Mouse (Mus musculus) lung, postnatal 10 days (tissue): ENCODE data around the gene Mns1.

Source experiments
- DNase-seq: peaks from one replicate; pipeline ENCODE4 v3.0.0; 2021

Mns1 gene

DNA sequence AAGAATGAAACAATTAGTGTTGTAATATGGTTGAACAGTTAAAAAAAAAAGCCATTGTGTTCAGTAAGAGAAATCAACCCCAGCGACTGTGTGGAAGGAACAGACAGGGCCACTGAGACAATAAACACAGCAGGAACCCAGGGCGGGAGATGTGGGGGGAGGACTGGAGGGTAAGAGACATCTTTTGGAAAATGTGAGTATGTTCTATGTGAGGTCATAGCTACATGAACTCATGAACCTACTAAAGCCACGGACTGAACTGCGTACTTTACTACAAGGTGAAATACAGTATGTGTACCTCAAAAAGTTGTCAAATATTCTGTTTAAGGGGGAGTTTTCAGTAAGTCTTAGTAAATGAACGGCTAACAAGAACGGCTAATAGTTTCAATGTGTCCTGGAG lies 39.5 kb downstream of the Mns1 start:
- no peak for DNase-seq

GRCm38 (mm10) chr9:72479276-72479675 lies 41.5 kb downstream of the Mns1 start:
- DNase-seq = no peak

- no peak for DNase-seq
These were observed 50.7 kb downstream of the Mns1 start for GRCm38 (mm10) chr9:72488523-72488922.

DNA sequence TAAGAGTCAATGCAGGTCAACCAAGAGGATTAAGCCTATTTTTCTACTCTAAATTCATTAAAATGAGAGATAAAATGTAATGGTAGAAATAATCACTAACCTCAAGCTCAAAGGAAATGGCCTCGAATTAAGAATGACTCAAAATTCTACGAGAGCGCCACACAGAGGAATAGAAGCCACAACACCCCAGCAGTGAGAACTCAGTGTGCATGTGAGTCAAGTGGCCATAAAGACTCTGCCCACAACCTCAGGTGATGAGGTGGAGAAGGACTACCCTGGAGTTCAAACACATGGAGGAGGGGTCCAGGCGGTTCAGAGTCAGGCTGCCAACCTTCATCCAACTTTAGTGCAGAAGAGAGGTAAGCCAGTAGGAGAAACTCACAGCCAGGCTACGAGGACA lies 51.3 kb downstream of the Mns1 start:
- no peak for DNase-seq

DNA sequence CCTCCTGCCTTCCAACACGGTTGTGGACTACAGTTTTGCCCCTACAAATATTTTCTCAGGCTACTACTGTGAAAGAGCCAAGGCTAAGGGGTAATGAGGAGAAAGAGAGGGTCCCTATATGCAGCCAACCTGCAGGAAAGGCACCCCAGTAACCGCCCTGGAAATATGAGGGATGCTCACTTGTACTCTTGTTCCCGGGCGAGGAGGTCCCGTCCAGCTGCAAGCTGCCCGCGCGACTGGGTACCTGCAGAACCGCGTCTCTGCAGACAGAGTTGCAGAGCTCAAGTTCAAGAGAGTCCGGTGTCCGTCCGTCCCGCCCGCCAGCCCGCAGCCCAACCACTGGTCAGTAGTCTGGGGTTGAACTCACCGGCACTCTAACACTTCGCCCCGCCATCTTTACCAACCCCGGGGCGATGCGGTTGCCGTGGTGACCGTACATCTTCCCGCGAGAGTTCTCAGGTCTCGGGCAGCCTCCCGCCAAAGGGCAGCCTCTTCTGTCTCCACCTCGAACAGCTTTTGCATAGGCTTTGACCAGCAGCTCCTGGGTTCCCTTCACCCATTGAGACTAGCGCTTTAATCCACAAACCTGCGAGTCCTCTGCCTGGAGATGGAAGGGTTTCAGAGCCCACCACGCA lies 53.9 kb downstream of the Mns1 start:
- DNase-seq = peak; percentile 96

- no peak for DNase-seq
These were observed 54.4 kb downstream of the Mns1 start, which contains the start of gene Tex9 for GRCm38 (mm10) chr9:72492194-72492565. TSS of gene Tex9 (minus strand) at chr9:72492212.

GRCm38 (mm10) chr9:72493465-72493864 lies 55.7 kb downstream of the Mns1 start:
- DNase-seq = no peak

DNA sequence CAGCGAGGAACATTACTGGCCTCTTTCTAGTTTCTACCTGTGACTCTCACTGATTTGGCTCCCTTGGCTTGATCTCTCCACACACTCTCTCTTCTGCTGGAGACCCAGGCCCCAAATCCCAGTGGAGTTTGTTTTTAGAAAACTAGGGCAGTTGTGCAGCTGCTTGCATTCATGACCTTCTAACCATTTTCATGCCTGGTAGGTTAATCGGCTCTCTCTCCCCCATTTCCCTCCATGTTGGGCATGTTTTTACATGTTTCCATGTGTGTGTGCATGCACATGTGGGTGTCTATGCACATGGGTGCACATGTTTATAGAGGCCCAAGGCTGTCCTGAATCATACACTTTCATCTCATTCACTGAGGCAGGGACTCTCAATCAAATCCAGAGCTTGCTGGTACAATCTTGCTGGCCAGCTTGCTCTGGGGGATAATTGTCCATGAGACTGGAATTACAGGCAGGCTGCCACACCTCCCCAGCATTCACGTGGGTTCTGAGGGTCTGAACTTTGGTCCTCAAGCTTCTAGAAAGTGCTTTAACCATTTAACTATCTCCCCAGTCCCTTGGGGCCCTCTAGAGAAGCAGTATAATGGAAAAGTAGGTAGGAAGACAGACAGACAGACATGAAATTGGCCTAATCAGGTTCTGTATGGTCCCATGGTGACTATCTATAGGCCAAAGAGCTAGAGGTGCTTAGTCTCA lies 56.3 kb downstream of the Mns1 start:
- DNase-seq = no peak

- no peak for DNase-seq
These were observed 58.9 kb downstream of the Mns1 start for GRCm38 (mm10) chr9:72496691-72497090.

GRCm38 (mm10) chr9:72497171-72497570 lies 59.4 kb downstream of the Mns1 start:
- DNase-seq = no peak
